Mouse (Mus musculus) skeletal muscle tissue, postnatal 0 days (tissue): ENCODE data around the gene Agrp. TPM values are rescaled to one million over a fixed set of nuclear protein-coding genes. Genes with fewer than 3 reads are reported as not detected.

ENCODE experiments used
- microRNA counts: library from miRNA; unstranded; fragments of <30 nt; microRNA quantifications from one replicate; lab custom pipeline; 2015
- microRNA-seq, 2 experiments: library from miRNA; unstranded; fragments of <30 nt; microRNA quantifications; one replicate each; pipeline ENCODE4; 2016
- polyA plus RNA-seq: library from polyadenylated mRNA; unstranded; fragments of >200 nt; fragmentation: Nextera tagmentation; extraction: Ambion mirVana; gene quantifications from 2 replicates; pipeline ENCODE4 v1.2.1, GENCODE M21; 2015

Agrp gene
- polyA plus RNA-seq, result 0.27 and 0.62 TPM in 2 replicates

DNA sequence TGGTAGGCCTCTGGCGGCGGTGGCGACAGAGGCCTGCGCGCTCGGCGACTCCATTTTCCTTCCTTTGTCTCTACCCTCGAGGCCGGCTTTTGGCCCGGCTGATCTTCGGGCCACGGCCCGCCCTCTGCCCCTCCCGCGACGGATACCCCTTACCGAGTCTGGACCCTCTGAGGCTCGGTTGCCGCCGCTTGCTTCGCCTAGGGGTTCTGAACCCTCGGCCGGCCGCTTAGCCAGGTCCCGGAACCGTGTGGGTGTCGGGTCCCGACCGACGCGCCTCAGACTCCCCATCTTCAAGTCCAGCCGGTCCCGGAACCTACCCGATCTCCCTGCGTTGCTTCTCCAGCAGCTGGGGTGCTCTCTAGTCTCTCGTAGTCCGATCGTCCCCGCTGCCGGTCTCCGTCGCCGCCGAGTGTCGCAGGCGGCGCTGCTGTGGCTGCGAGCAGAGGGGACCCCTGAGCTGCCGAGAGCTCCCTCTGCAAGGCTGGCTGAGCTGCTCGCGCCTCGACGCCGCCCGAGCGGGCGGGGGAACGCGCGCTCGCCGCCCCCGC is at the start of gene Agrp:
Agrp (minus strand) TSS at position 431 of the 548 bp plus-strand sequence.

DNA sequence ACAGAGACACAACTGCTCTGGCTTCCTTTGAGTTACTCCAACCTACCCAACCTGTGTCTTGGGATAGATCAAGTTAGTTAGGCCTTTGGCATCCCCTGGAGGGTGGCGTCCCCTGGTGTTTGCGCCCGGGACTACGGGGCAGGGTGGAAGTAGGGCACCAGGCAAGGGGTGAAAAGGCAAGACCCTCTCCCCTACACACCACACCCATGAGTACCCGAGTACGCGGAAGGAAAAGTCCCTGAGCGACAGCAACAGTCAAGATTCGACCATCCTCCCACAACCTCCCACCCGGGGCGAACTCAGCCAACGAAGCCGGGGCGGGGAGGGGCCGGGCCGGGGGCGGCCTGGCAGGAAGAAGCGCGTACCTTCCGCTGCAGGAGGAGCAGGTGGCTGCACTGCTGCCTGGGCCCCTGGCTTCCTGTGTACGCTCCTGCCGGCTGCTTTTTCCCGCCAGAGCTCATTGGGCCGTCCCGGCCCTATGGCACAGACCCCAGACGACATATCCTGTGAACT is 48.7 kb upstream of the Agrp start, which contains the start of gene Carmil2:
Carmil2 (plus strand) TSS at position 479 of the 513 bp plus-strand sequence.

DNA sequence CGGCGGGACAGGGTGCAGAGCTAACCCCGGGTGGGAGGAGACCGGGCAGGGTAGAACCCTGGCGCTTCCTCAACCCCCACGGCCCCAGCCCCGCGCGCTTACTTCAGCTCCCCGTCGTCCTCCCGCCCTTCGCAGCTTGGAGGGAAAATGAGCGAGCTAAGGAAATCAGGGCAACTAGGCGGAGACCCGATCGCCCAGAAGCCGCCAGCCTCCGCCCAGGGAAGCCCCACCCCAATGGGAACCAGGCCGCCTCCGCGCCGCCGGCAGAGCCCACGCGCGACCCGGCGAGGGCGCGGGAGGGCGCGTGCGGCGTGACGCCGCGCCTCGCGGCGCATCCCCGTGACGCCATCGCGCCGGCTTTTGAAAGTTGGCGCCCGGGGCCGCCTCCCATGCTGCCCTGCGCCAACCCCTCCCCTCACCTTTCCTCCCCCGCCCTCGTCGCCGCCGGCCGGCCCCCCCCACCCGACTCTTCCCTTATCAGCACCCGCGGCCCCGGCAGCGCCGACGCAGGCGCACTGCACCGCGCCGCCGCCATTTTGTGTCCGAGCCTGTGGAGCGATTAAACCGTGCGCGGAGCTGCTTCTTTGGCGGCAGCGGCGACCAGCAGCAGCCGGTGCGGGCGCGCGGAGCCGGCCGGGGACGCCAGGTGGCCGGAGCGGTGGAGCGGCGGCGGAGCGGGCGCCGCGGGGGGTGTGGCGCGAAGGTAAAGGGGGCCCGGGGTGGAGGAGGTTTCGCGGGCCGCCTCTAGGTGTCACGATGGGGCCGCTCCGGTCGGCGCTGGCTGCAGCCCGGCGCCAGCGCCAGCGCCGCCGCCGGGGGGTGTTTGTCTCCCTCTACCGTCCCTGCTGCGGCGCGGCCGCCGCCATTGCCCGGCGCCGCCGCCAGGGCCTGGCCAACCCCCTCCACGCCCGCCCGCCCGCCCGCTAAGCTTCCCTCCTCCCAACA is 903 bp downstream of the Agrp start, which contains the start of gene Ctcf:
Ctcf (plus strand) TSS at position 551 of the 945 bp plus-strand sequence.

DNA sequence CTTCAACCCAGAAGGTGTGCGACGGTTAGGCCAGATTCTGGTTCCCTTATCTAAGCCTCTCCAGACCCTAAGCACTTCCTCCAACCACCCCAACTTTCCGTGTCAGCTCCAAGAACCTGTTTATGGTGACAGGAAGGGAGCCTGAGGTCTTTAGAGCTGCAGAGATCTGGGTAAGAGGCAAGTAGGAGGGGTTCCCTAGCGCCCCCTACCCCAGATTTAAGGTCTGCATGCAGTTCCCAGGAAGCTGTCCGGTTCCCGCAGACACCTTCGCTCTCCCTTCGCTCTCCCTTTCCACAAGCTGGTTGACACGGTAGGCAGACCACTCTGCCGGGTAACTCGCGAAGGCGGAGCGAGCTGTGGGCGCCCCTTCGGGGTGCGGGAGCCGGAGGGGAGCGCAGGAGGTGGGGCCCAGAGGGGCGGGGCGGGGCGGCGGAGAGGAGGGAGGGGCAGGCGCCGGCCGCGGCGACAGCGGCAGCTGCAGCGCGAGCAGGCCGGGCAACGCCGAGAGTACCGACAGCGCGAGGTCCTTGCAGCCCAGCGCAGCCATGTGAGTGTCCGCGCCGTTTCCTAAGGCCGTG is 32.3 kb downstream of the Agrp start, which contains the start of gene Ripor1:
Ripor1 (plus strand) TSS at position 452 of the 578 bp plus-strand sequence.

DNA sequence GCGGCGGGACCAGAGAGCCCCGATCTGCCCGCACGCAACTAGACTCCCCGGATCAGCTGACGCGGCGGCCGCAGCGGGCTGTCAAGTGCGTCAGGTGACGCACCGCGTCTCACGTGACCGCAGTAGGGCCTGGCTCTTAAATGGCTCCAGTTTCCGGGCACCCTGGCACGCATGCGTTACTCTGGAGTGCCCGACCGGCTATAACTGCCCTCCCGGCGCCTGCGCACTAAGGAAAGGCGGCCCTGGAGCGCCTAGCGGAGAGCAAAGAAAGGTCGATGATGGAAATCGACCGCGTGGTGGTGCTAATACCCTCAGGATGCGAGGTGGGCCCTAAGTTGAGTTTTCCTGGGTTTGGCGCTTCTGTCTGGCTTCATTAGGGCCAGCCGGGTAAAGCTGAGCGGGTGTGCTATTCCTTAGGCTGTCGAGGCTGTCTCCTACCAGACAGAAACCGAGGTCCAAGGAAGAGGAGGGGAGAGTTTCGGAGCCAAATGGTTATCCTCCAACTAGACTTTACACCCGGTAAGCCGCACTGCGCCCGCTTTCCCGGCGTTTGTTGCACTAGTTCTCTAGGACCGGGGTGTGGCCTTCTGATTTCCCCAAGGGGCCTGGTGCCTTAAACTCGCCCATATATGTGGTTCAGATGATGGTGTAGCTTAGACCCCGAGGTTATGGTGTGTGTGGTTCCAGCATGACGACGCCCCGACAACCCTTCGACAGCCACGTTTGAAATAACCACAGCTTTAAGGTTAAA is 71.1 kb downstream of the Agrp start, which contains the start of gene Atp6v0d1:
Atp6v0d1 (minus strand) TSS at position 96 of the 751 bp plus-strand sequence.

DNA sequence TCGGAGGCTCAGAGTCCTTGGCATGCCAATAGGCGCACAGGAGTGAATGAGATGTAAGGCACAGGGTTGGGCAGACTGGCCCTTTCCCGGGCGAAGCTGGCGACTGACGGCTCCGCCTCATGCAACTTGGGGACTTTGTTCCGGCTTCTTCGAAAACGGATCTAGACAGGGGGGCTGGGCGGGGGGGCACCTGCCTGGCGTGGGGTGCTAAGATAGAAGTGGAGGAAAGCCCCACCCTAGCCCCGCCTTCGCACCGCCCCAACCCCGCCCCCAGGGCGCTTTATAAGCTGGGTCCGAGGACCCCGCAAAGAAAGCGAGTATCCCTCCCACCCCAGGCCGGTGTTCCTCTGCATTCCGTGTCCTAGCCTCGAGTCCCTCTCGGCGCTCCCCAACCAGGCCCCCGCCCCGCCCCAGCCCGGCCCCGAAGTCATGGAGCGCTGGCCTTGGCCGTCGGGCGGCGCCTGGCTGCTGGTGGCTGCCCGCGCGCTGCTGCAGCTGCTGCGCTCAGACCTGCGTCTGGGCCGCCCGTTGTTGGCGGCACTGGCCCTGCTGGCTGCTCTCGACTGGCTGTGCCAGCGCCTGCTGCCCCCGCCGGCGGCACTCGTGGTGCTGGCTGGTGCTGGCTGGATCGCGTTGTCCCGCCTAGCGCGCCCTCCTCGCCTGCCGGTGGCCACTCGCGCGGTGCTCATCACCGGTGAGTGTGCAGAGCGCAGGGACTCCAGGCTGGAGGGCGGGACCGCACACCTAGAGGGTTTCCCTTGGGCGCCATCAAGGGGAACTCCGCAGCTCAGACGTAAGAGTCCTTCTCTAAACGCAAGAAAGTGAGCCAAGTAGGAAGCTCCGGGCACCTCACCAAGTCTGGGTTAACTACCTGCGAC is 118.5 kb downstream of the Agrp start, which contains the start of gene Hsd11b2:
Hsd11b2 (plus strand) TSS at position 320 of the 878 bp plus-strand sequence.

MicroRNAs encoded within 50 kb of the gene (microRNA counts, 519-probe panel; counts per million panel counts)
- microRNA mmu-miR-1966 (lab: Ali Mortazavi, UCI), result 296 counts per million, percentile 58 among the panel's probes with 10 or more counts

Small RNA genes lying within 50 kb of the gene (microRNA-seq; reads per million reads assigned to microRNA genes)
- gene Mir1966, result 0.20 to 0.21 reads per million in 2 experiments

Other genes starting within 250 kb of the Agrp start
- 0.29 TPM in 1 of 2 replicates, not detected in the other for gene Kctd19, start 223.9 kb downstream of the Agrp start, polyA plus RNA-seq
- gene Lrrc36, start 223.8 kb downstream of the Agrp start, polyA plus RNA-seq, result 0.94 and 1.2 TPM in 2 replicates
- 630 and 718 TPM in 2 replicates for gene Tppp3, start 165.9 kb downstream of the Agrp start, polyA plus RNA-seq
- gene Zdhhc1, start 140.5 kb downstream of the Agrp start, polyA plus RNA-seq, result 22.4 and 24.2 TPM in 2 replicates
- 6.9 TPM in 2 replicates for gene Hsd11b2, start 118.6 kb downstream of the Agrp start, polyA plus RNA-seq
- gene Atp6v0d1, start 71.3 kb downstream of the Agrp start, polyA plus RNA-seq, result 57.6 and 67.5 TPM in 2 replicates
- 15.6 and 18.2 TPM in 2 replicates for gene Ripor1, start 32.1 kb downstream of the Agrp start, polyA plus RNA-seq
- gene Ctcf, start 825 bp downstream of the Agrp start, polyA plus RNA-seq, result 40.0 and 44.9 TPM in 2 replicates
- gene Carmil2, start 48.9 kb upstream of the Agrp start, polyA plus RNA-seq, result 0.04 and 0.10 TPM in 2 replicates
- 24.6 and 25.1 TPM in 2 replicates for gene Acd, start 63.7 kb upstream of the Agrp start, polyA plus RNA-seq
- 11.9 and 12.2 TPM in 2 replicates for gene Pard6a, start 63.8 kb upstream of the Agrp start, polyA plus RNA-seq
- gene 4933405L10Rik, start 70.3 kb upstream of the Agrp start, polyA plus RNA-seq, result not detected in 2 replicates
- gene Enkd1, start 70.8 kb upstream of the Agrp start, polyA plus RNA-seq, result 3.2 and 3.8 TPM in 2 replicates
- gene Gfod2, start 121.3 kb upstream of the Agrp start, polyA plus RNA-seq, result 5.0 and 7.8 TPM in 2 replicates
- 9.3 and 9.6 TPM in 2 replicates for gene Ranbp10, start 190.0 kb upstream of the Agrp start, polyA plus RNA-seq
- gene Tsnaxip1, start 190.3 kb upstream of the Agrp start, polyA plus RNA-seq, result 0.17 and 0.28 TPM in 2 replicates
- gene Cenpt, start 215.9 kb upstream of the Agrp start, polyA plus RNA-seq, result 9.9 and 12.2 TPM in 2 replicates
- 52.0 and 52.7 TPM in 2 replicates for gene Thap11, start 217.7 kb upstream of the Agrp start, polyA plus RNA-seq
- gene Nutf2, start 223.2 kb upstream of the Agrp start, polyA plus RNA-seq, result 158 and 164 TPM in 2 replicates
- gene Edc4, start 243.5 kb upstream of the Agrp start, polyA plus RNA-seq, result 20.2 and 22.6 TPM in 2 replicates